Mouse (Mus musculus): Measurements from ENCODE around the gene Ubxn11.

The Ubxn11 gene

DNA sequence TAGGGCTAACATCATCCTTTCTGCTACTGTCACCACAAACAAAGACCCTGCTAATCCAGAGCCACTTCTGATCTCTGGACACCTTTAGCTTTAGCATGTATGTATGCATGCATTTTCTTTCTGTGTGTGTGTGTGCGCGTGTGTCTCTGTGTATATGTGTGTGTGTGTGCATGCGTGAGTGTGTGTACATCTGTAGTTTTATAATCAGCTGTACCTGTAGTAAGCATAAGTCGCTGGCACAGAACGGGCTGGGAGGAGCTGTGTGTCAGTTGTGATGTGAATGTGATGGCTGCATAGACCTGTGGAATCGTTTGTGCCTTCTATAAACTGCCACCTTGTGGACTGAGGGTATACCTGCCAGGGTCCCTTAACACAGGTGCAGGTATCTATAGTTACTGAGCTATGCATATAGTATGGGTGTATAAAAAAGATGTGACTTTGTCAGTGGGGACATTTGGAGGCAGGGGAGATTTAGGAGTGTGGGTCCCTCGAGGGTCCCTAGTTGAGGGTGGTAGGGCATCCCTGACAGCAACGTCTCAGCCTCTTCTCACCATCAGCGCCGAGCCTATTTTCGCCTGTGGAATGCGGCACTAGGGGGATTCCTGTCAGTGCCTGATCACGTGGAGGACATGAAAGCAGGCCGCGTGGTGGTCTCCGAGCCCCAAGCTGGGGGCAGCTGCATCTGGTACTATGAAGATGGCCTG is 11.7 kb upstream of the Ubxn11 start:
- DNase-seq (ENCODE audit: low read depth, low spot score): no peak

DNA sequence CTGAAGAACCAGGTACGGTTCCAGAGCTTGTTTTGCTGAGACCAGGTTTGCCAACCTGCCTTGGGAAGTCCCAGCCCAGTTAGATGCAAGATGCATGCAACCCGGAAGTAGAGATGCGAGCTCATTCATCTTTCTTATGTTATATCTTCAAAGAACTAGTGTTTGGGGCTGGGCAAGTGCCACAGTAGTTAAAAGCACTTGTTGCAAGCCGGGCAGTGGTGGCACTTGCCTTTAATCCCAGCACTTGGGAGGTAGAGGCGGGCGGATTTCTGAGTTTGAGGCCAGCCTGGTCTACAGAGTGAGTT is 11.2 kb upstream of the Ubxn11 start:
- DNase-seq (ENCODE audit: low read depth, low spot score): no peak

- peak; percentile 36 for DNase-seq (ENCODE audit: low read depth, low spot score)
Observed at GRCm38 (mm10) chr4:134092382-134093288, 9.7 kb upstream of the Ubxn11 start.

GRCm38 (mm10) chr4:134094004-134094564 is 8.3 kb upstream of the Ubxn11 start:
- no peak for DNase-seq (ENCODE audit: low read depth, low spot score)

DNA sequence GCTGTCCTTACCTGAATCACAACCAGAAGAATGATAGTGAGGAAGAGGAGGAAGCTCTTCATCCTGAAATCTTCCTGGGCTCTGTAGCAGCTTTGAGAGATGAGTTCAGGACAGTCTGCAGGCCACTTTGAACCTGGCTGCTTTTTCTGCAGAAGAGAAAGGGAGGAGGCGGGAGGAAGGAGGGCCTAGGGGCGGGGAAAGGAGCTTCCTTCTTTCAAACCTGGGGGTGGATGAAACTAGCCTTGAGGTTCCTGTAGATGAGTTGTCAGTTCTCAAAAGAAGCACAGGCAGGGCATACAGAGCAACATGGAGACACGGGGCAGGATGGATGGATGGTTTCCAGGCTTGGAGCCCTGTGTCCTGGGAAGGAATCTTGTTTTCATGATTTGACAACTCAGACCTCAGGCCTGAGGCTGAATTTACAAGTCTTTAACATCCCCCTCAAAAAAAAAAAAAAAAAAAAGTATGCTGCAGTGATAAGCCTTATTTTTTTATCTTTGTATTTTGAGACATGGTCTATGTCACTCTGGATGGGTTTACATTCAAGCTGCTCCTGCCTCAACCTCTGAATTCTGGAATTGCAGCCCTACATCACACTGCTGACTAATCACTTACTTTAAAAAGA is 7.3 kb upstream of the Ubxn11 start, which contains the start of gene Cd52:
TSS of gene Cd52 (minus strand) at position 160 of the 625 bp plus-strand sequence.
- DNase-seq (ENCODE audit: low read depth, low spot score): peak; percentile 30

DNA sequence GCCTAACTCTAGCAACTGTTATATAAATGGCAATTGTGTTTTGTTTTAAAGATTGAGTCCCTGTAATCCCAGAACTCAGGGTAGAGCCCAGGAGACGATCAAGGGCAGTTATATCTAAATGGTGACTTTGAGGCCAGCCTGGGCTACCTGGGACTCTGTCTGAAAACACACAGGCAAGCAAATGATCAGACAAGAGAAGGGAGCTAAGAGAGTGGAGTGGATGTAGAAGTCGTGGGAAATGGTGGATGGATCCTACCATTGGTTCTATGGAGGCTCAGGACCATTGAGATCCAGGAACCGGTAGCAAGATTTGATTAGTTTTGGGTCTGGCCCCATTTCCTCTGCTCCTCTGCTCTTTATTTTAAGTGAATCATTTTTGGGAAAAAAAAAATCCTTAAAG is 6.2 kb upstream of the Ubxn11 start:
- DNase-seq (ENCODE audit: low read depth, low spot score): no peak

- DNase-seq (ENCODE audit: low read depth, low spot score): peak; percentile 43
Observed at GRCm38 (mm10) chr4:134097015-134097608, 5.3 kb upstream of the Ubxn11 start.

DNA sequence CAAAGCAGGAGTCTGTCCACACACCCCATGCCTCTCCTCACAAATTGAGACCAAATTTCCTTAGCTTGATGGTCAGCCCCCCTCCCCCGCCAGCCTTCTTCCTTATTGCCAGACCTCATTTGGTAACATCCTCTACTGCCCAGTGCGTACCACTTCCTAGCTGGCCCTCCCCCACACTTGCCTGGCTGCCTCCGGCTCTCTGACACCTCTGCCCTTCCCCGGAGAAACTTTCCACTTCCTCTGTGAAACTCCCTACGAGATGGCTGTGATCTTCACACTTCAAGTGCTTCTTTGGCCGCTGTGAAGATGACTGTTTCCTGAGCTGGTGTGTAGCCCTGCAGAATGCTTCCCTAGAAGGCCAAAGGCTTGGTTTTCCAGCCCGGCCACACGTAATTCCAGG is 3.7 kb upstream of the Ubxn11 start:
- peak; percentile 54 for DNase-seq (ENCODE audit: low read depth, low spot score)

DNA sequence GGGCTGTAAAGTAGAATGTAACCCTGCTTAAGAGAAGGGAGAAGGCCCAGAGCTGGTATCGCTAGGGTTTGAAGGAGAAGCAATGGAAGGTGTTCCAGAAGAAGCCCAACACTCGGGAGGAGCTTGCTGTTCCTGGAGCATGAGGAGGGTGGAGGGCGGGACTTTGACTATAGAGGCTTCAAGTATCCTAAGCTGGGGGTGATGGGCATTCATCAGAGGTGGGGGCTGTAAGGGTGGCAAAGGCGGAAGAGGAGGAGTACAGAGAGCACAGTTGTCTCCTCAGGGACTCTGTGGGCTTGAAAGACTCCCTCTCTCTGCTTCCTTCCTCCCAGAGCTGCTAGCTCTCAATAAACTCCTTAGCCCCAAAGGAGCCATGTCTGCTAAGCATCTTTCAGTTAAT is 2.1 kb upstream of the Ubxn11 start:
- no peak for DNase-seq (ENCODE audit: low read depth, low spot score)

- DNase-seq (ENCODE audit: low read depth, low spot score): no peak
Observed at GRCm38 (mm10) chr4:134102742-134103119, 361 bp downstream of the Ubxn11 start.

- DNase-seq (ENCODE audit: low read depth, low spot score): no peak
Observed at GRCm38 (mm10) chr4:134106105-134106504, 3.7 kb downstream of the Ubxn11 start.

GRCm38 (mm10) chr4:134107730-134108129 is 5.4 kb downstream of the Ubxn11 start:
- DNase-seq (ENCODE audit: low read depth, low spot score): no peak

- no peak for DNase-seq (ENCODE audit: low read depth, low spot score)
Observed at GRCm38 (mm10) chr4:134108196-134108595, 5.8 kb downstream of the Ubxn11 start.

GRCm38 (mm10) chr4:134110653-134111052 is 8.3 kb downstream of the Ubxn11 start:
- no peak for DNase-seq (ENCODE audit: low read depth, low spot score)

GRCm38 (mm10) chr4:134112403-134112802 is 10.0 kb downstream of the Ubxn11 start:
- no peak for DNase-seq (ENCODE audit: low read depth, low spot score)

GRCm38 (mm10) chr4:134113356-134113994 is 11.1 kb downstream of the Ubxn11 start:
- no peak for DNase-seq (ENCODE audit: low read depth, low spot score)

DNA sequence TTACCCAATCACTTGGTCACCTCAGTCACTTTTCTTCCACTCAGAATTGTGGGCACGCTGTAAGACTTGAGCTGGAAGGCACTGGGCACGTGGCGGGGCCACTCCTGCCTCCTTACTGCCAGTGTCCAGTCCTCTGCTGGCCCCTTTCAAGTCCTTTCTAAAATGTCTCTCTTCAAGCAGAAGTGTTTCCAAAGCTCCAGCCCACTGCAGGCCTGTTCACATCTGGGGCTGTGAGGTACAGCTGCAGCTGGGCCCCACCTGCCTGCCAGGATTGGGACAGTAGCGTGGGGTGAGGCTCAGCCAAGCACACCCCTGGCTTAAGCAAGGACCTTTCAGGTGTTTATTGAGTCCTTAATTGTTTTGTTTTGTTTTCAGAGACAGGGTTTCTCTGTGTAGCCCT is 11.7 kb downstream of the Ubxn11 start:
- DNase-seq (ENCODE audit: low read depth, low spot score): no peak

DNA sequence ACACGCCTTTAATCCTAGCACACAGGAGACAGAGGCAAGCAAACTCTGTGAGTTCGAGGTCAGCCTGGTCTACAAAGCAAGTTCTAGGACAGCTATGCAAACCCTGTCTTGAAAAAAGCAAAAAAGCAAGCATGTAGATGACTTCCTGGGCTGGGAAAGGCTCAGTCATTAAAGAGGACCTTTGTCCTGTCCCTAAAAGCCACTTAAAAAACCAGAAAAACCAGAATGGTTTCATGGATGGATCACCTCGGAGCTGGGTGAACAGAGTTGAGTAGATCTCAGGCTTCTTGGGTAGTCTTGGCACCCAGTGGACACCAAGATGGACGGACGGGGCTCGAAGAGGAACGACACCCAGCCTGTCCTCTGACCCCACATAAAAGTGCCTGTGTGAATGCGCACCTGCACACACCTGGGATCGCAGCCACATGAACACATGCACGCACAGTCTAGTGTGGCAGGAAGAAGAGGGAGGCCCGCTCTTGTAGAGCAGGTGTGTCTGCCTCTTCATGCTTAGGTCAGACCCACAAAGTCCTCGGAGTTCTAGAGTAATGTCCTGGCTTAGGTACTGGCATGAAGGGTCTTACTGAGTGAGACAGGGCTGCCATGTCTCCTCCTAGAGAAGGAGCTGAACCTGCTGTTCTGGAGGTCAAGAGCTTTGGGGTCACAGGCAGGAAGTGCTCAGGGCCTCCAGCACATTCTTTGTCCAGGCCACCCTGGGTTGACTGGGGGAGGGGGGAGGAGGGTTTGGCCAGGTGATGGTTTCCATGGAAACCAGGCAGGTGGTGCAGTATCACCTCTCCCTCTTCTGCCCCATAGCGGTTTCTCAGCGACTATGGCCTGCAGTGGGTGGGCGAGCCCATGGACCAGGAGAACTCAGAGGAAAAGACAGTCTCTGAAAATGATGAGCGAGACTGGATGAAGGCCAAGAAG is 13.1 kb downstream of the Ubxn11 start:
- DNase-seq (ENCODE audit: low read depth, low spot score): no peak

DNA sequence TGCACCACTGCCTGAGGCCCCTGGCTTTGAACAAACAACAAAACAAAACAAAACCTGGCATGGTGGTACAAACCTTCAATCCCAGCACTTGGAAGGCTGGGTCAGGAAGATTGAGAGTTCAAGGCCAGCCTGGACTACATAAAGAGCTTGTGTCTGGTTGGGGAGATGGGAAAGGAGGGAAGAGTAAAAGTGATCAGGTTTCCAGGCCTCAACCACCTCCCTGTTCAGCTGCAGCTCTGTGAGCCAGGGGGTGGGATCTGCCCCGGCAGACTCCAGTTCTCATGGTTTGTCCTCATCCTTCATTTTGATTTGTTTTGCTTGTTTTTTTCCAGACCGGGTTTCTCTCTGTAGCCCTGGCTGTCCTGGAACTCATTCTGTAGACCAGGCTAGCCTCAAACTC is 14.1 kb downstream of the Ubxn11 start:
- DNase-seq (ENCODE audit: low read depth, low spot score): no peak

GRCm38 (mm10) chr4:134117012-134117411 is 14.6 kb downstream of the Ubxn11 start:
- DNase-seq (ENCODE audit: low read depth, low spot score): peak; percentile 61
